Mouse (Mus musculus) thymus, adult 2 months (tissue): Measurements from ENCODE around the gene Pck1.

Experiments used
- CTCF ChIP-seq: fragments of 200-500 bp; IDR thresholded peaks from 2 replicates; pipeline ENCODE4 v1.5.1; 2012; ENCODE audit warnings: mild to moderate bottlenecking, control low read depth, low read length, moderate library complexity, borderline replicate concordance; ENCODE audit not compliant: control insufficient read depth, poor library complexity, insufficient read depth; ENCODE audit errors: extremely low read depth
- POLR2A ChIP-seq: fragments of 200-500 bp; IDR thresholded peaks from 2 replicates; pipeline ENCODE4 v1.6.1; 2012; ENCODE audit warnings: mild to moderate bottlenecking, low read length, control low read depth, moderate library complexity; ENCODE audit not compliant: control insufficient read depth, poor library complexity, insufficient read depth; ENCODE audit errors: extremely low read depth

GRCm38 (mm10) chr2:173146728-173147127, 6.1 kb upstream of the Pck1 start:
- TF ChIP-seq POLR2A (no peak), CTCF (no peak)
